Comparison of ENCODE assay signal across 29 mouse cellular contexts in the genomic region with DNA sequence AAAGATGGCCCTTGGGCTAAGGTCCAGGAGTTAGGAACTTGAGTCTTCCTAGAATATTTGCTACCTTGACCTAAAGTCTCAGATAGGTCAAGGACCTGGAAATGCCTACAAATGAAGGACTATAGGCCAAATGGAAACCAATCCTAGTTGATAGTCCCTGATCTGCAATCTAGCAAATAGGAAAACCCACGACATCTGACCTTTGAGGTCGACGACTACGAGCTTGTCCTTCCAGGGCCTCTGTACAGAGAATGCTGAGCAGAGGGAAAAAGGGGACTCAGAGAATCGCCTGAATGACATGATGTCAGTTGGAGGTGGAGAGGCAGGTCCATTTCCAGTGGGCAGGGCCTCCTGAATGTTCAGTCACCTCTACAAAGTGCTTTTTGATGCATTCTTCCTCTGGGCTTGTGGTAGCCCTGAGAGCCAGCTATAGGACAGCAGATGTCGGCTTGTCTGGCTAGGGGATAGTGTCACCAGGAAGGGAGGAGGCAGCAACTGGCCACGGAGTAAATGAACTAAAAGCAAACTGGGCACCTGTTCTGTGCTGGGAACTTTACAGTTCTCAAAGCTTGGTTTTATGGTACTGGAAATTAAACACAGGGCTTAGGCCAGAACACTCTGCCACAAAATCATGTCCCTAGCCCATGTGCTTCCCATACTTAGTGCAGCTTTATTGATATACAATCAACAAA. TPM values are rescaled to one million over a fixed set of nuclear protein-coding genes. Genes with fewer than 3 reads are reported as not detected.
A peak's percentile ranks its signal among the peaks of the same experiment; 100 is the strongest.
DNase-seq lines count a peak whose midpoint lies in the region; ATAC-seq and TF ChIP-seq lines count a peak whose summit lies in the region.
"Had no signal": no experiment of that assay in that cellular context is flagged by ENCODE, and none has a peak within 500 bp of the region (broad histone marks: within the 10 kb centered on the region; RNA-seq: fewer than 3 reads in every experiment).

No protein-coding gene starts in this region.

- peaks cover 22% of the 10 kb centered on the region for H3K4me1 ChIP-seq in heart, embryonic 11.5 days (ENCODE audit: control insufficient read depth, insufficient read depth, low read length)

- no peaks in the 10 kb centered on the region for H3K27me3 ChIP-seq in heart, embryonic 11.5 days (ENCODE audit: control insufficient read depth, insufficient read depth, low read length)
- H3K27me3 ChIP-seq: CH12.LX; limb, embryonic 15.5 days; liver, embryonic 13.5 days; neural tube, embryonic 15.5 days had no signal

- DNase-seq in gastrocnemius, adult 18-20 months (ENCODE audit: low spot score) = peak; percentile 47
- DNase-seq in gastrocnemius, postnatal 25 days = no peak
- no peak for DNase-seq in heart, adult 8-10 months (ENCODE audit: low spot score)
- no peak for DNase-seq in layer of hippocampus, adult 2 months (ENCODE audit: low spot score in 2 of 2)
- no peak for DNase-seq in layer of hippocampus, adult 18-20 months (ENCODE audit: low spot score in 2 of 2)
- no peak for DNase-seq in kidney, postnatal 36 days
- DNase-seq: adrenal gland, adult 8-10 months; cerebellum, adult 2 months; kidney, adult 11 months; kidney, postnatal 14 days; liver, embryonic 13.5 days; lung, adult 18-20 months; lung, postnatal 4 days; midbrain, embryonic 14.5 days; right cerebral cortex, postnatal 25 days; spleen, adult 18-20 months; thymus, postnatal 14 days had no signal

- no peak for TF ChIP-seq CTCF in layer of hippocampus, adult 2 months (conservative IDR thresholded peaks at IDR 0.05)

- no peaks in the 10 kb centered on the region for H3K36me3 ChIP-seq in heart, embryonic 11.5 days (ENCODE audit: control insufficient read depth, insufficient read depth, low read length)
- H3K36me3 ChIP-seq: G1E; limb, embryonic 15.5 days; liver, embryonic 13.5 days; neural tube, embryonic 15.5 days had no signal

- H3K9ac ChIP-seq in heart, embryonic 11.5 days (ENCODE audit: low read depth, low read length) = peak overlapping the region; percentile 77
- H3K9ac ChIP-seq: hindbrain, embryonic 14.5 days; limb, embryonic 15.5 days; liver, embryonic 13.5 days; neural tube, embryonic 15.5 days had no signal

- H3K4me3 ChIP-seq in heart, embryonic 11.5 days (ENCODE audit: low read depth, low read length) = no peak overlapping the region
- H3K4me3 ChIP-seq in layer of hippocampus, adult 2 months = no peak overlapping the region
- H3K4me3 ChIP-seq: erythroblast, embryonic 14.5 days; limb, embryonic 10.5 days; liver, embryonic 13.5 days; megakaryocyte, embryonic 14.5 days; neural tube, embryonic 15.5 days had no signal

- peak overlapping the region; percentile 56 for H3K4me2 ChIP-seq in heart, embryonic 11.5 days
- H3K4me2 ChIP-seq: hindbrain, embryonic 14.5 days; limb, embryonic 15.5 days; liver, embryonic 13.5 days; neural tube, embryonic 15.5 days had no signal

- ATAC-seq in heart, embryonic 11.5 days (replicated peaks; ENCODE audit: insufficient number of reproducible peaks, low FRiP score, low TSS enrichment) = no peak
- ATAC-seq: forebrain, embryonic 16.5 days; inflammation-experienced regulatory T-cells, adult 6 months; lung, postnatal 0 days had no signal

- WGBS in heart, embryonic 11.5 days (ENCODE audit: insufficient replicate concordance) = 55% methylated on average over 7 of the region's 7 CpGs

- no peaks in the 10 kb centered on the region for H3K9me3 ChIP-seq in heart, embryonic 11.5 days (replicated peaks; ENCODE audit: control insufficient read depth, low read length)
- H3K9me3 ChIP-seq: G1E; limb, embryonic 15.5 days; liver, embryonic 13.5 days; megakaryocyte, embryonic 14.5 days; neural tube, embryonic 15.5 days had no signal

- peak overlapping the region; percentile 99 for H3K27ac ChIP-seq in heart, embryonic 11.5 days (ENCODE audit: low read depth, low read length)
- peak overlapping the region; percentile 43; the same call in 1 of the 2 replicates for H3K27ac ChIP-seq in layer of hippocampus, adult 2 months
- H3K27ac ChIP-seq: hindbrain, embryonic 14.5 days; limb, embryonic 15.5 days; liver, embryonic 13.5 days; neural tube, embryonic 15.5 days had no signal

RNA-seq across cellular contexts. Expression of a gene that starts 18.2 kb away (rescaled TPM):
- total RNA-seq in gastrocnemius, adult 18-20 months (2021) = 1,000 to 10,000 TPM; 1,111 to 1,154 TPM
- total RNA-seq in gastrocnemius, postnatal 25 days (2021) = 1,000 to 10,000 TPM; 1,248 to 1,686 TPM
- polyA plus RNA-seq in heart, embryonic 11.5 days (2014; fragmentation: Nextera tagmentation; extraction: Ambion mirVana) = 147 and 191 TPM in 2 replicates
- 100 to 1,000 TPM; 705 to 904 (median 868) TPM for total RNA-seq in heart, adult 8-10 months (2022)
- total RNA-seq in layer of hippocampus, adult 2 months (2021) = 10 to 100 TPM; 13.2 to 14.9 TPM
- 10 to 100 TPM; 10.0 to 10.3 TPM for total RNA-seq in layer of hippocampus, adult 18-20 months (2021)
- polyA plus RNA-seq: erythroblast, embryonic 14.5 days had no signal

RNA-seq across cellular contexts. Expression of a gene that starts 36.2 kb away (rescaled TPM):
- 1 to 10 TPM; 2.7 to 2.9 TPM for total RNA-seq in gastrocnemius, adult 18-20 months (2021)
- 1 to 10 TPM; 2.3 to 3.2 TPM for total RNA-seq in gastrocnemius, postnatal 25 days (2021)
- 7.3 and 9.4 TPM in 2 replicates for polyA plus RNA-seq in heart, embryonic 11.5 days (2014; fragmentation: Nextera tagmentation; extraction: Ambion mirVana)
- total RNA-seq in heart, adult 8-10 months (2022) = 1 to 10 TPM; 2.8 to 6.2 (median 3.6) TPM
- 1 to 10 TPM; 5.3 to 6.8 TPM for total RNA-seq in layer of hippocampus, adult 2 months (2021)
- 1 to 10 TPM; 5.3 TPM for total RNA-seq in layer of hippocampus, adult 18-20 months (2021)

Comparison
In these comparisons a context has a peak if more than half of its experiments do, and no peak if none do; other contexts are left out.
1. RNA of a gene that starts 18.2 kb away (total RNA-seq): 1,248 to 1,686 TPM in gastrocnemius, postnatal 25 days, 1,111 to 1,154 TPM in gastrocnemius, adult 18-20 months and 705 to 904 TPM in heart, adult 8-10 months; 13.2 to 14.9 TPM in layer of hippocampus, adult 2 months and 10.0 to 10.3 TPM in layer of hippocampus, adult 18-20 months; every median in the first group is over 10 times any median in the second.